Mouse (Mus musculus) hindbrain, embryonic 12.5 days (tissue): ENCODE measurements around the gene Teddm1a. TPM values are rescaled to one million over a fixed set of nuclear protein-coding genes. Genes with fewer than 3 reads are reported as not detected.

Experiments
- ATAC-seq: fragments of 200-750 bp; cut with Nextera tagmentation; 2 replicates; pipeline ENCODE4 v1.8.0; 2017; ENCODE audit warnings: moderate TSS enrichment; ENCODE audit not compliant: low FRiP score
- H3K27ac ChIP-seq: fragments of 300-500 bp; sonication (generic); 2 replicates; pipeline ENCODE4 v1.5.1; 2016; ENCODE audit warnings: mild to moderate bottlenecking
- H3K27me3 ChIP-seq: fragments of 300-500 bp; sonication (generic); 2 replicates; pipeline ENCODE4 v1.6.1; 2016; ENCODE audit warnings: mild to moderate bottlenecking
- H3K36me3 ChIP-seq: fragments of 300-500 bp; sonication (generic); 2 replicates; pipeline ENCODE4 v1.6.1; 2016; ENCODE audit warnings: mild to moderate bottlenecking
- H3K4me1 ChIP-seq: fragments of 300-500 bp; sonication (generic); 2 replicates; pipeline ENCODE4 v1.6.1; 2016
- H3K4me2 ChIP-seq: fragments of 300-500 bp; sonication (generic); replicated peaks from 2 replicates; pipeline ENCODE4 v1.6.1; 2016; ENCODE audit warnings: mild to moderate bottlenecking
- H3K4me3 ChIP-seq: fragments of 300-500 bp; sonication (generic); 2 replicates; pipeline ENCODE4 v1.5.1; 2016; ENCODE audit warnings: mild to moderate bottlenecking
- H3K9ac ChIP-seq: fragments of 300-500 bp; sonication (generic); 2 replicates; pipeline ENCODE4 v1.6.1; 2016; ENCODE audit warnings: mild to moderate bottlenecking, moderate library complexity
- H3K9me3 ChIP-seq: fragments of 300-500 bp; sonication (generic); replicated peaks from 2 replicates; pipeline ENCODE4 v1.6.1; 2016; ENCODE audit warnings: mild to moderate bottlenecking
- WGBS: fragments of 180-500 bp; shearing (Covaris S2); methylation state at CpG from one replicate; pipeline ENCODE4 v1.1.7; 2016; 5-methylcytosine and 5-hydroxymethylcytosine counted together
- polyA plus RNA-seq: library from polyadenylated mRNA; unstranded; fragments of >200 nt; fragmentation: Nextera tagmentation; extraction: Ambion mirVana; gene quantifications from 2 replicates; pipeline ENCODE4 v1.2.1, GENCODE M21; 2016

The Teddm1a gene
- polyA plus RNA-seq, 1 experiment from 2014 or later, result not detected

DNA sequence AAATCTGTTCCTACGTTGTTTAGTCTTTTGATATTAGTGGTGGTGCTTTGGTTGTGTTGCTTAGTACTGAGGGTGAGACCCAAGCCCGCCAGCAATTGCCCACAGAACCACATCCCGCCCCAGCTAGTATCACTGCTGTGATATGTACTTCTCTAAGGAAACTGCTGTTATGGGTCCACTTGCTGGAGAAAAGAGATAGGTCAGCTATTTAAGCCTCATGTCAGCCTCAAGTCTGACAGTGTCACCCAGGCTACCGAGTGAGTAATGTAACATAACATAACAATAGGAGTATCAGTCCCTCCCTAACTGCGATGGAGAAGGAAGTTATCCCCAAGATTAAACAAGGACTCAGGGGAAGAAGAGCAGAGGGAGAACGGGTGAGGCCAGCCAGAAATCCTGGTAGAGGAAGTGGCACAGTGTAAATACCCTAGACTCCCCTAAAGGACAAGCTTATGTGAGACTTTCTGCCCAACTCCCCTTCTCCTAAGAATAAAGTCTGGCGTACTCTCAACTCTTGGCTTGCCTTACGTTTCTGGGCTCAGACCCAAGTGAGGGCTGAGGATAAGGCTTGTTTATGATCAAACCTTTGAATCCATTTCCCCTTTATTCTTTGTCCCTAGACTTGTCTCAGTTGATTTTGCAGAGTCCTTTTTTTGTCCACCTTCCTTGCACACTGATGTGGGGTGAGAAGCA lies 2.8 kb downstream of the Teddm1a start:
- Histone ChIP-seq H3K4me3 (no peak overlapping the region), H3K9ac (no peak overlapping the region), H3K4me2 (no peak overlapping the region), H3K9me3 (no peaks in the 10 kb centered on the region), H3K36me3 (no peaks in the 10 kb centered on the region), H3K27ac (no peak overlapping the region), H3K27me3 (0 out of 2 replicates have a peak, but pooled peaks cover 5% of the 10 kb centered on the region), H3K4me1 (0 out of 2 replicates have a peak, but pooled peaks cover 2% of the 10 kb centered on the region)
- WGBS, result 67% methylated on average over 8 of the region's 8 CpGs
- ATAC-seq, result no peak

GRCm38 (mm10) chr1:153894979-153895378 lies 3.4 kb downstream of the Teddm1a start:
- no peak overlapping the region for H3K4me3 ChIP-seq
- H3K4me2 ChIP-seq, result no peak overlapping the region
- H3K9me3 ChIP-seq, result no peaks in the 10 kb centered on the region
- ATAC-seq, result no peak
- H3K9ac ChIP-seq, result no peak overlapping the region
- H3K4me1 ChIP-seq, result 0 out of 2 replicates have a peak, but pooled peaks cover 2% of the 10 kb centered on the region
- H3K36me3 ChIP-seq, result no peaks in the 10 kb centered on the region
- WGBS, result 35% methylated on average over 5 of the region's 5 CpGs
- 0 out of 2 replicates have a peak, but pooled peaks cover 5% of the 10 kb centered on the region for H3K27me3 ChIP-seq
- H3K27ac ChIP-seq, result no peak overlapping the region

GRCm38 (mm10) chr1:153897196-153897595 lies 5.7 kb downstream of the Teddm1a start:
- peaks cover 15% of the 10 kb centered on the region for H3K4me1 ChIP-seq
- no peak overlapping the region for H3K4me3 ChIP-seq
- H3K27me3 ChIP-seq, result 0 out of 2 replicates have a peak, but pooled peaks cover 5% of the 10 kb centered on the region
- no peaks in the 10 kb centered on the region for H3K9me3 ChIP-seq
- no peak for ATAC-seq
- H3K4me2 ChIP-seq, result no peak overlapping the region
- H3K36me3 ChIP-seq, result no peaks in the 10 kb centered on the region
- 86% methylated on average over 8 of the region's 8 CpGs for WGBS
- no peak overlapping the region for H3K9ac ChIP-seq
- H3K27ac ChIP-seq, result no peak overlapping the region

DNA sequence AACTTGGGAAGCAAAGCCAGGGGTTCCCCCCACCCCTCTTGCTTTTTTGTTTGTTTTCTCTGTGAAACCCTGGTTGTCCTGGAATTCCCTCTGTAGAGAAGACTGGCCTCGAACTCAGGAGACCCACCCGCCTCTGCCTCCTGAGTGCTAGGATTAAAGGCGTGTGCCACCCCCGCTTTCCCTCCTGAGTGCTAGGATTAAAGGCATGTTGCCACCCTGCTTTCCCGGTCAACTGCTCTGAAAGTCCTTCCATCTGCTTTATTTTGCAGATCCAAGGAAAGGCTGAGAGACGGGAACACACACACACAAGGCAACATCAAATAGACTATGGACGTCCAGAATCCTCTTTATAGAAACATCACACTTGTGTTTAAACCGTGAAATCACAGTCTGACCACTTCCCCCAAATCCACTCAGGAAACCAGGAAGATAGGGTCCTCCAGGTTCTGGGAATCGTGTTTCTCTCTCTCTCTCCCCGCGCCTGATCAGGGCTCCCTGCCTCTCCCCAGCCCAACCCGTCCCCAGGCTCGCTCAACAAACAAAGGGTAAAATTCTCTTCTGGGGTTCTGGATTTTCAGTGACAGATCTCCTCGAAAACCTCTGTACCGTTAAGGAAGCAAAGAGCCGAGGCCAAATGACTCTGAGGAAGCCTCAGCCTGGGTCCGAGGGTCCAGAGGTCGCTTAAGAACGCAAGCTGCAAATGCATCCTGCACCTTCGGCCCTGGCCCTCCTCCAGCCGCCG lies 7.6 kb downstream of the Teddm1a start:
- Histone ChIP-seq H3K4me2 (peak overlapping the region; percentile 87), H3K27ac (peak overlapping the region; percentile 96), H3K4me3 (peak overlapping the region; percentile 86), H3K9me3 (no peaks in the 10 kb centered on the region), H3K4me1 (peaks cover 26% of the 10 kb centered on the region), H3K36me3 (peaks cover 14% of the 10 kb centered on the region), H3K27me3 (0 out of 2 replicates have a peak, but pooled peaks cover 1% of the 10 kb centered on the region), H3K9ac (peak overlapping the region; percentile 94)
- WGBS, result 17% methylated on average over 22 of the region's 22 CpGs
- ATAC-seq, result peak; percentile 69

- Histone ChIP-seq H3K4me1 (peaks cover 26% of the 10 kb centered on the region), H3K4me2 (peak within 1 kb of the TSS; percentile 87), H3K4me3 (peak within 1 kb of the TSS; percentile 86), H3K9ac (peak within 1 kb of the TSS; percentile 94), H3K36me3 (peaks cover 21% of the 10 kb centered on the region), H3K27me3 (no peaks in the 10 kb centered on the region), H3K9me3 (no peaks in the 10 kb centered on the region), H3K27ac (peak within 1 kb of the TSS; percentile 96)
- peak; percentile 97 for ATAC-seq
- under 1% methylated on average over 50 of the region's 51 CpGs for WGBS
Measured at GRCm38 (mm10) chr1:153899731-153900380, 8.3 kb downstream of the Teddm1a start, which contains the start of the genes Glul and Teddm2. Gene Glul (plus strand): TSS chr1:153899944. Gene Teddm2 (minus strand): TSS chr1:153900228.

DNA sequence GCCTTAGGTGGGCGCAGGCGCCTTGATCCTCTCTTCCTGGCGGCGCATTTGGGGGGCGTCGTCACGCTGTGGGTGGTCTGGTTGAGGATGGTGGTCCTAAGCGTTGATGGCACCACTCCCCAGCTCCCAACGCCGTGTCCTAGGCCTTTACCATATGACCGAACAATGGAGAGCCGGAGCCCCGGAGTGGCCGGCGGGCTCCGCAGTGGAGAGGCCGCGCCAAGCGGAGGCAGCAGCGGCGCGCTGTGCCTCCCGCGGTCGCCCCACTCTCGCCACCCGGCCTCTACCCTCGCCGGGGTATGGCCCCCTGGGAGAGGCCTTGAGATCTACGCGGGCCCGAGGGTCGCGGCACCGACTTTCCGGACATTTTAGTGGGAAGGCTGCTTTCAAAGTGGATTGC lies 8.8 kb downstream of the Teddm1a start:
- WGBS, result under 1% methylated on average over 36 of the region's 36 CpGs
- peak overlapping the region; percentile 96 for H3K27ac ChIP-seq
- peaks cover 26% of the 10 kb centered on the region for H3K4me1 ChIP-seq
- peak overlapping the region; percentile 86 for H3K4me3 ChIP-seq
- ATAC-seq, result peak; percentile 55
- peak overlapping the region; percentile 87 for H3K4me2 ChIP-seq
- H3K9ac ChIP-seq, result peak overlapping the region; percentile 94
- H3K36me3 ChIP-seq, result peaks cover 26% of the 10 kb centered on the region
- H3K27me3 ChIP-seq, result no peaks in the 10 kb centered on the region
- H3K9me3 ChIP-seq, result no peaks in the 10 kb centered on the region

DNA sequence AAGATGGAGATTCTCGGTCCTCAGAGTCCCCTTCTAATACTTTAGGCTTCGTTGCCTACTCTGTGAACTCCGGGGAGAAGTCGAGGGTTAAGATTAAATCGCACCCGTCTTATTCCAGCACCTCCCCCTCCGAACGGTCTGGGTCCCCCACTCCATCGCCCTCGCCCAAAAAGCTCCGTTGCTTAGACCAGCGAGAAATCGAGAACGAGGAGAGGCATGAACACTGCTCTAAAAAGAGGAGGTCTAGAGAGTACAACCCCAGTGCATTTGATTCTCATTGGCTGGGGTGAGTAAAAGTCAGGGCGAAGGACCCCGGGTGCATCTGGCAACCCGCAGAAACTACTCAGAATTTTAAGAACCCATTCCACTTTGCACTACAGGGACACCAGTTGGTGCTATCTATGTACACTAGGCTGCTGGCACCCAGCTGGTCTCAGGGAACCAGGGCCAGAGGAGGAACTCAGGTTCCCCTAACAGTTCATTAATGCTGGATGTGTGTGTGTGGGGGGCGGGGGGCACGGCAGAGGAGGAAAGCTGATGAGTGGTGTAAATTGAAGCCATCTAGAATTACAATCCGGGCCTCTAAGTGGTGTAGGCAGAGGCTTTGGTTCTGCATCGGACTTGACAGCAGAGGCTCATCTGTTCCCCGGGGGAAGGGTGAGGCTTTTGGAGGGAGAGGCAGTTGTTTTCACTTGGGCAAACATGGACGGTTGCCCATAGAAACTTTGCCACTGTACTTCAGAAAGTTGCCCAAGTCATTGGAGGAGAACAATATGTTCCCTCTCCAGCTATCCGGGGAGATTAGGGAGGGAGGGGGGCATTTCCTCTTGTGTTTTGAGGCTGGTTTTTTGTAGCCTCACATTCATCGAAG lies 9.6 kb downstream of the Teddm1a start:
- H3K9ac ChIP-seq, result peak overlapping the region; percentile 94
- H3K27me3 ChIP-seq, result no peaks in the 10 kb centered on the region
- 2% methylated on average over 25 of the region's 25 CpGs for WGBS
- peaks cover 32% of the 10 kb centered on the region for H3K36me3 ChIP-seq
- H3K9me3 ChIP-seq, result no peaks in the 10 kb centered on the region
- H3K27ac ChIP-seq, result peak overlapping the region; percentile 96
- peak overlapping the region; percentile 86 for H3K4me3 ChIP-seq
- H3K4me1 ChIP-seq, result peaks cover 26% of the 10 kb centered on the region
- H3K4me2 ChIP-seq, result peak overlapping the region; percentile 87
- ATAC-seq, result no peak

- Histone ChIP-seq H3K9me3 (no peaks in the 10 kb centered on the region), H3K27ac (no peak overlapping the region)
Measured at GRCm38 (mm10) chr1:153903006-153903405, 11.5 kb downstream of the Teddm1a start.

GRCm38 (mm10) chr1:153904236-153904635 lies 12.7 kb downstream of the Teddm1a start:
- WGBS, result 96% methylated on average over 14 of the region's 14 CpGs
- Histone ChIP-seq H3K9ac (no peak overlapping the region), H3K27ac (no peak overlapping the region), H3K27me3 (no peaks in the 10 kb centered on the region), H3K9me3 (no peaks in the 10 kb centered on the region), H3K4me1 (peaks cover 24% of the 10 kb centered on the region), H3K36me3 (peaks cover 64% of the 10 kb centered on the region), H3K4me2 (no peak overlapping the region), H3K4me3 (no peak overlapping the region)
- ATAC-seq, result no peak

More at GRCm38 (mm10) chr1:153903006-153903405, 11.5 kb downstream of the Teddm1a start:
- peaks cover 52% of the 10 kb centered on the region for H3K36me3 ChIP-seq
- H3K4me2 ChIP-seq, result peak overlapping the region; percentile 87
- no peaks in the 10 kb centered on the region for H3K27me3 ChIP-seq
- no peak for ATAC-seq
- H3K4me1 ChIP-seq, result peaks cover 26% of the 10 kb centered on the region
- H3K9ac ChIP-seq, result no peak overlapping the region
- H3K4me3 ChIP-seq, result peak overlapping the region; percentile 4; the same call in 1 of the 2 replicates
- 52% methylated on average over 13 of the region's 13 CpGs for WGBS

GRCm38 (mm10) chr1:153905884-153906283 lies 14.3 kb downstream of the Teddm1a start:
- H3K36me3 ChIP-seq, result peaks cover 80% of the 10 kb centered on the region
- 95% methylated on average over 3 of the region's 3 CpGs for WGBS
- no peak for ATAC-seq

DNA sequence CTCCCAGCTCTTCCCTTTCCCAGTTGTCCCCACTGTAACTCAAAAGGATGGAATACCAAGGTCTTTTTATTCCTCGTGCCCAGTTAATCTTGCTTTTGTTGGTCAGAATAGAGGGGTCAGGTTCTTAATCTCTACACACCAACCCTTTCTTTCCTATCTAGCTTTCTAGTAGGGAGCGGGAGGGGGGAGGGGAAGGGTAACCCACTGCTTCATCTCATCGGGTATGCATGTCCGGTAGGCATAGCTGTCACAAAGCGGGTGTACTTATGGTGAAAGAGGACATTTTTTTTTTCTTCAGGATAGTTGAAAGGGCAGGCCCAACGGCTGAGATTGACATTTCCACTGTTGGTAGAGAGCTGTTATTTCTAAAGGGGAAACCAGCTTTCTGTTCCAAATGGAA lies 16.7 kb downstream of the Teddm1a start:
- Histone ChIP-seq H3K4me2 (no peak overlapping the region), H3K27me3 (no peaks in the 10 kb centered on the region), H3K9me3 (no peaks in the 10 kb centered on the region), H3K27ac (no peak overlapping the region), H3K4me3 (no peak overlapping the region), H3K36me3 (peaks cover 77% of the 10 kb centered on the region), H3K9ac (no peak overlapping the region), H3K4me1 (peaks cover under 1% of the 10 kb centered on the region; the same call in 1 of the 2 replicates)
- no peak for ATAC-seq
- WGBS, result 75% methylated on average over 6 of the region's 6 CpGs

More at GRCm38 (mm10) chr1:153905884-153906283, 14.3 kb downstream of the Teddm1a start:
- Histone ChIP-seq H3K4me2 (no peak overlapping the region), H3K4me1 (peaks cover 24% of the 10 kb centered on the region), H3K9ac (no peak overlapping the region), H3K9me3 (no peaks in the 10 kb centered on the region), H3K4me3 (no peak overlapping the region), H3K27me3 (no peaks in the 10 kb centered on the region), H3K27ac (no peak overlapping the region)
